Mouse (Mus musculus) frontal cortex, postnatal 36 days (tissue): Measurements from ENCODE around the gene Tmem258.

ENCODE experiments used
- DNase-seq, 2 experiments: peaks; one replicate each; pipeline ENCODE4 v3.0.0; 2022; ENCODE audit warnings: low spot score in 2 of 2

The Tmem258 gene

DNA sequence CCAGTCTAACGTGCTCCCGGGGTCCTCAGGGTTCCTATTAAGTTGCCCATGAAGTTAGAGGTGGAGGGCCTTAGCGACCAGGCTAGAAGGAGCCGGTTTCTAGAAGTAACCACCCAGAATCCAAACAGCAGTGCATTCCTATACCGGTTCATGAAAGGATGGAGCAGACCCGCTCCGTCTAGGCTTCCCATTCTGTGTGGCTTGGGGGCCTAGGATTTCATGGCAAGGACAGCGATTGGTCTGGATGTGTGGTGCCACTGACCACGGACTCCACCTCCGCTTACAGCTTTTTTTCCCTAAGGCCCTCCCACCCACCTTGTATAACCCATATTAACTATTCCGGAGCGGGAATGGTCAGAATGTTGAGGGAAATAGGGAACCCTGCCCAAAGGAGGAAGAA is 19.7 kb upstream of the Tmem258 start:
- peak in 1 of 2 experiments; percentile 46 for DNase-seq

DNA sequence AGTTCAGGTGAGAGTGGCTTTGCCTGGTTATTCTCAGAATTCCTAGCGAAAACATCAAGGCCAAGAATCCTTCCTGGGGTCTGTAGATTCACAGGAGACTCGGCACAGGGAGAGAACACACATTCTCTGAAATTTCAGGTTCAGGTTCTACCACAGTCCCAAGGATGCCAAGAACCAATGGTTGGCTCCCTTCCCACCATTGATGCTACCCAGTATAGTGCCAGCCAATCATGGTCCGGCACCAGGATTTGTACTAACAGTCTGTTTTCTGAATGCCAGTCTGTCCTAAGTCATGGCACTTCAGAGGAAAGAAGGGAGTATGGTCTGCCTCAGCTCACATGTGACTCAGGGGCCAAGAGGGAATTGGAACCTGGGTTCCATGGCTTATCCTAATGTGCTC is 17.9 kb upstream of the Tmem258 start:
- DNase-seq, result no peak

DNA sequence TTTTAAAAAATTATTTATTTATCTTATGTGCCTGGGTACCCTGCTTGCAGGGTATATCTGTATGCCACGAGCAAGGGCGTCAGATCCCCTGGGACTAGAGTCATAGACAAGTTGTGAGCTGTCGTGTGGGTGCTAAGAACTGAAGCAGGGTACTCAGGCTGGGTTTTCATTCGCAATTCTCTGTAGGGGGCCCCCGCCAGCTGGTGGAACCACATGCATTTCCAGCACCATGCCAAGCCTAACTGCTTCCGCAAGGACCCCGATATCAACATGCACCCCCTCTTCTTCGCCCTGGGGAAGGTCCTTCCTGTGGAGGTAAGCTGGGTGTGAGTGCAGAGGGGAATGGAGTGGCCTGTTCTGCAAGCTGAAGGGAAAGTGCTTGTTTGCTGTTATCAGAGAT is 17.2 kb upstream of the Tmem258 start:
- DNase-seq, result no peak

DNA sequence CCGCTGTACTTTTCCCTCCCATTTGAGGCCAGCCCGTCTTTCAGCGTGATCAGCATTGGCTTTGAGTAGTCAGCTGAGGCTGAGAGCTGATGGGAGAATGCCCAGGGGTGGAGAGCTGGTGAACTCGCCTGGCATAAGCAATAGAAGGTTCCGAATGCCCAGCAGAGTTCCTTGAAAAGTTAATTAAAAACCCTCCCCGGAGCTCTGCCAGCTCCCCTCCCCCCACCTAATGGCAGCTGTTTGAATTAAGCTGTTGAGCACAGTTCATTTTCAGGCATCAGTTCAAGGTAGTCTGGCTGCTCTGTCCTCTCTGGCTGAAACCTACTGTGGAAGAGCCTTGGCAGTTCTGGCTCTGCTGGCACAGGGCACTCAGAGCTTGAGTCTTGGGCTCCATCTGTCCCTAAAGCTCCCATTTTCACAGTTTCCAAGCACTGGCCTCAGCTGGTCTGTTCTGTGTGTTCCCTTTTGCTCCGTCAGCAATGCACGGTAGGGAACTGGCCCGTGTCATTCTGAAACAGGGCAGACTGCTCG is 15.5 kb upstream of the Tmem258 start:
- peak; percentile 59 to 75 for DNase-seq

DNA sequence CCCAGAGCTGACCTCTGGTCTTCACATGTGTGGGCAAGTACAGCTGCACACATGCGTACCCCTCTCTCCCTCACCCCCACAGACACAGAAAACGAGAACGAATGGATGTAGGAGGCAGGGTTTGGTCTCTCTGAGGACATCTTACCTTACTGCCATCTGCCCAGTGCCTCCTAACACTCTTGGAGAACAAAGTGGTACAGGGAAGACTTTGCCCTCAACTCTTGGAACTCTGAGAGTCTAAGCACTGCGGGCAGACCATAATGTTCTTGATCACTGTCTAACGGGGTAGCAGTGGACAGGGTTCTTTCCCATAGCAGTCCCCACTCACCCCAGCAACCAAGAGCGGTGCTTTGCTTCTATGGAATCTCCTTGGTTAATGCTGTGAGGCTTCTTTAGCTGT is 14.8 kb upstream of the Tmem258 start:
- DNase-seq, result no peak

DNA sequence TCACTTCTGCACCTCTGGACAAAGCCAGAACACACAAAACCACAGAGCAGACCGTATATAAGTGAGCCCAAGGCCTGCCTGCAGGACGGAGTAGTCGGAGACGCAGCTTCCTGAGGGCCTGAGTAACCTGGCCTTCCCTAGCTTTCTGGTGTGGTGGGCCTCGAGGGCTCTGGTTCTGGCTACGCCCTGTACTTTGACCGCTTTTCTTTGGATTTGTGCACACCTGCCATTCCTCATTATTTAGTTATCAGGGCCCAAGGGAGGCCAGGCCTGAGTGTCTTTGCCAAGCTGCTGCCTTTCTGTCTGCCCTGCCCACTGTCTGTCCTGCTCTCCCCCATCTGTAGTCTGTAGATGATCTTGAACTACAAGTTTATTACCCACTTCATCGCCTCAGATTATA is 13.9 kb upstream of the Tmem258 start:
- DNase-seq, result no peak

DNA sequence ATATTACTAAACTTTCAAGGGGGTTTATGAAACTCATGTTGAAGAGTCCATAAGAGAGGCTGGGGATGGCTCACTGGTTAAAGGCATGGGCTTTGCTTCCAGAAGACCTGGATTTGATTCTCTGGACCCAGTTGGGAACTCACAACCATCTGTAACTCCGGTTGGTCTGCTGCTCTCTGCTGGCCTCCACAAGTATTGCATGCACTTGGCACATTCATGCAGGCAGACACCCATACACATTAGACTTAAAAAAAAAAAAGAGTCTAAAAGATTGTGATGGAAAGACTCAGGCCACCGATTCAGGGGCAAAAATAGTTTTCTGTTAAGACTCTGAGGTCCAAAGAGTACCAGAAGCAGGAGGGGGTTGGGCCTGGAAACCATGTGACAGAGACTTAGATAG is 13.0 kb upstream of the Tmem258 start:
- DNase-seq, result peak; percentile 61 to 84

DNA sequence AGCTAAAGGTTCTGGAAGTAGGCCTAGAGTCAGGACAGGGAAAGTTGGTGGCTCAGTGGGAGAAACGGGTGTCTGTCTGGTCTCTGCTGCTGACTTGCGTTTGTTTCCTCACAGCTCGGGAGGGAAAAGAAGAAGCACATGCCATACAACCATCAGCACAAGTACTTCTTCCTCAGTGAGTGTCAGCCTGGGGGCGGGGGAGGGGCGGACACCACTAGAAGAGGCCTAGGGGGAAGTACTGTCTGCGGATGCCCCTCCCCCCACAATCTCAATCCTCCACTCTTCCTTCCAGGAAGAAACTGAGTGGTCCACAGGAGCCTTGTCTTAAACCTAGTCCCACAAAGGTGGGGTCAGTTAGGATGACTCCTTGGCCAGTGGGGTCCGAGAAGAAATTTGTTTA is 12.5 kb upstream of the Tmem258 start:
- no peak for DNase-seq

DNA sequence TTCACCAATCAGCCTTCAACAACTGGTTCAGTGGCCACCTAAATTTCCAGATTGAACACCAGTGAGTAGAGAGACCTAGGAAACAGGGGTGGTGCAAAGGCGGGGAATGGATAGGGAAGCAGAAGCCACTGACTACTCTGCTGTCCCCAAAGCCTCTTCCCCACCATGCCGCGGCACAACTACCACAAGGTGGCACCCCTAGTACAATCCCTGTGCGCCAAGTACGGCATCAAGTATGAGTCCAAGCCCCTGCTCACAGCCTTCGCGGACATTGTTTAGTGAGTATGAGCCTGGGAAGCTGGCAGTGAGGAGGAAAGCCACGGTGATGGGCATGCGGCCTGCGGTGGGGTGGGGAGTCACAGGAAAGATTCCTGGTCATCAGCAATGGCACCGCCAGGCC is 9.5 kb upstream of the Tmem258 start:
- DNase-seq, result no peak

DNA sequence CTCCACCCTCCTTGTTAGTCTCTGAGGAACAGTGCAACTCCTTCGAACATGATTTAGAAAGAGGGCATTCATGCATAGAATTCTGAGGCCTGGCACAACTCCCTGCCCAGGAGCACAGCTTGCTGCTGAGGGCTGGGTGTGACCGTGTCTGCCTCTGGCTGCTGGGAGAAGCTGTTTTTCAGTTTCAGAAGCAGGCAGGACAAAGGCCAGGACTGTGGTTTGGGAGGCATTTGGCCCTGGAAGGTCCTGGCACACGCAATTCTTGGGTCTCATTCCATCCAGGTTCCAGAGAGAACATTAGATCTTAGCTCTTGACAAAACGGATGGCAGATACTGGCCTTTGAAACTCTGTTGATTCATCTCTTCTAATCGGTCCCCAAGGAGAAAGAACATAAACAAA is 8.6 kb upstream of the Tmem258 start:
- DNase-seq, result no peak

DNA sequence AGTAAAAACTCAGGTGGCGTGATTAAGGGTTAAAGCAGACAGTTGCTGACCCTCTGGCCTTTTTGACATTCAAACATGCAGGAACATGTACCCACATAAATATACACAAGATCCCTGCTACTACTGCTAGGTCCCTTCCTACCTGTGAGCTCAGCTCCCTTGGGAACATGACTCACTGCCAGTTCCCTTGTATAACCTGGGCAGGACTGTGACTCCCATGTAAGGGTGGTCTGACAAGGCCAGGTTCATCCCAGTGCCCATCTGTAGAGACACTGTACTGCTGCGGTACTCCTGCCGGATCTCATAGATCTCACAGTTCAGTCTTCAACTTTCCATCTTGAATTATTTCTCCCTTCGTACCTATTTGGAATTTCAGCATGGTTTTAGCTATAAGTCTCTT is 6.7 kb upstream of the Tmem258 start:
- DNase-seq, result no peak

DNA sequence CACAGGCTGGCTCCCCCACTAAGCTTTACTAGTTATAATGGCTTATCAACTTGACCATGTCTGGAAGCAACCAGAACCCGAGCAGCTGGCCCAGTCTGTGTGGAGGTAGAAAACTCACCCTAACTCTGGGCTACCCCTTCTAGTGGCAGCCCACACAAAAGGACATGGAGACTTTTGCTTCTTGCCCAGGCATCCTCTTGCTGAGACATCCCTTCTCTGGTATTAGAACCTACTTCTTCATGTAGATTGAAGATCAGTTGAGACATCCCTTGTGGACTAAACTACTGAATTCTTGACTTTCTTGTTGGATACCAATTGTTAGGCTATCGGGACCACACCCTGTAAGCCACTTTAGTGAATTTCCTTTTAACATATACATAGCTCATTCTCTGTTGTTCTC is 5.5 kb upstream of the Tmem258 start:
- DNase-seq, result no peak

DNA sequence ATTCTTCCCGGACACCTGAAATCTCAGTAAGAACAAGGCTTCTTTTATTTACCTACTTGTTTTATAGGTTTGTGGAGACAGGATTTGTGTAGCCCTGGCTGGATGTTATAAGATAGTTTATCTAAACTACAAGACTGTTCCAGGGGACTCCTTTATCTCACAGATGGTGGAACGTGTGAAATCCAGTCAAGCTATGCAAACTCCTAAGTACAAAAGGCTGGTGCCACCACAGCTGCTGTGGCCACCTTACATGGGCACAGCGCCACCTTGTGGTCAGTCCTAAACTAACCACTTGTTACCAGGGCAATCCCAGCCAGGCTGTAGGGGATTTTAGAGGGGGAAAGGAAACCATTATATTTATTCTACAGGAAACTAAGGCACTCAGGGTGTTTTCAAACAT is 5.1 kb upstream of the Tmem258 start:
- DNase-seq, result peak; percentile 67 to 84

DNA sequence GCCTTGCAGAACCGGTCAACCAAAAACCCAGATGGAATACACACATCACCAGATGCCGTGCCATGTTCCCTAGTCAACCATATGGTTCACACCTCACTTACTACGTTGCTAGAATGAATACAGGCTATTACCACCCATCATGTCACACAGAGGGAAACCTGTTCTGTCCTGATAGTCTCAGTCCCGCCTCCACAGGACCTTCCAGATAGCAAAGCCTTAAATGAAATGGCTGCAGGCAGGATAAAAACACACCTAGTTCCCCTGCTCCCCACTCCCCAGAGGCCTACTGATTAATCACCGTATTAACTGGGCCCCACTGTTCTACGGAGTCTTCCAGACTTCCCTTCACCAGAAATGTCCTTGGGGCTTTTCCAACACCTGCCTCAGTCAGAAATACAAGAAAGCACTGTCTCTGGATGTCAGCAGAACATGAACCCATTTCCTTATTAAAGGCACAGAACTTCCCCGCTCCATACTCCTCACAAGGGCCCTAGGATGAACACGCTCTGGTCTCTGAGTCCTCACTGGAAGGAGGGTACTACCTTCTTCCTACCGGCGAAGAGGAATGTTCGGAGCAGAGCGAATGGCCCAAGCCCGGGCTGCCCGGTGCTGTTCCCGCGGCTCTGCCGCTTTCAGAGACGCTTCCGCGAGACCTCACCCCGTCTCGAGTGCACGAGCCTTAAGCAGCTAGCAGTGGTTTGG is 517 bp upstream of the Tmem258 start:
- DNase-seq, result no peak

DNA sequence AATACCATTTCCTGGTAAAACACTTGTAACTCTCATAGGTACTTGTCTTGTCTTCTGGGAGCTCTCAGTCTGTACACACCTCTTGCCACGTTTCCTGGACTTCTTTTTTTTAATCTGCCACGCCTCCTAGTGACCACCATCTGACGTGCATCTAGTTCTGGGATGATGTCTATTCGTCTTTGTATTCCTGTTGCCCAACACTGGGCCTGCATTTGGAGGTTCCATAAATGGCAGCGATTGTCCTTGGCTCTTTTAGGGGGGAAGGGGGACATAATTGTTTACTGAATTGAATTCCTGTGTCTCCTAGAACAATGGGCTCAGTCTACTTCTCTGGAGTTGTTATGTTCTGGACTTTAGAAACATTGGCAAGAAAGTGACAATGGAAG is 795 bp downstream of the Tmem258 start:
- peak in 1 of 2 experiments; percentile 56 for DNase-seq

DNA sequence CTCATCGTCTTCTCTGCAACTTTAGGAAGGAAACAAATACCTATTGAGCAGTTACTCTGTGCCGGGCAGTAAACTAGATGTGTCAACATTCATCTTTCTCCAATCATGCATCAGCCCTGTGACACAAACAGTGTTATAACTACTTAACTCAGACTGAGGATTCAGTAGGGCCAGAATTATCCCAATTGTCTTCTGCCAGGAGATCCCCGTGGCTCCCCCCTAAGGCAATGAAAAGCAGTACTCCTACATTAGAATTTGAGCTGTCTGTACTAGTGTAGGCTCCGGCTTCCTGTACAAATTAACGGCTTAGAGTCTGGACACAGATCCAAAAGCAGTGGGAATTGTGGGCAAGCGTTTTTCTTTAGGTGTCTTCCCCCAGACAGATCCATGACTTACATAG is 1.2 kb downstream of the Tmem258 start:
- no peak for DNase-seq

DNA sequence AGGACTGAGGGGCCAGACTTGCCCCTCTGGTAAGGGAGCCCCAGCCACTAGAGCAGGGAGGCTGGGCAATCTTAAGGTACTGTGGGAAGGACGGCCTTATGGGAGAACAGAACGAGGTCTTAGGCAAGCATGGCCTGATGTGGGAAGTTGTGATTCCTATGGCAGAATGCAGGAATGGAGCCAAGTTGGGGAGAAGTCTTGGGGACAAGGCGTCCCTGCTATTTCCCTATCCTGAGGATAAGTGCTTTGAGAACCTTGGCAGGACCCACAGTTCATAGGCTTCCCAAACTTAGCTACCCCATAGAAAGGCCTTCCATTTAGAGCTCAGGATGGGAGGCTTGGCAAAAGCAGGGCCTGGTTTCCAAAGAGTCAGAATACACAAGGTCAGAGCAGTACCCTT is 5.0 kb downstream of the Tmem258 start:
- no peak for DNase-seq

DNA sequence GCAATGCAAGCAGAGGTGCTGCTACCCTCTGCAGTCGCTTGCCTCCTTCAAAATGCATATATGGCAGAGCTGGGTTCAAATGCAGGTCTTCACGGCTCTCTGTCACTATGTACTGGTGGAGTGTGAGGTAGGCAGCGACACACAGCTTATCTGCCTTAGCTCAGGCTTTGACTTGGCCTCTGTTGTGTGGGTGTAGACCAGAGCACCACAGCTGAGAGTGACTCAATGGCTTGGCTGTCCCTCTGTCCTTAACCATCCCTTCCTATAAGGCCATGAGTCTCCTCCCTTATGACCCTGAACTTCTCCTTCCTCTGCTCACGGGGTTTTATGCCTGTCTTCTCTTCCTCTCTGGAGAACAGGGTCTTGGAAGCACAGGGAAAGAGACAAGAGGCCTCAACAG is 7.1 kb downstream of the Tmem258 start:
- DNase-seq, result no peak

DNA sequence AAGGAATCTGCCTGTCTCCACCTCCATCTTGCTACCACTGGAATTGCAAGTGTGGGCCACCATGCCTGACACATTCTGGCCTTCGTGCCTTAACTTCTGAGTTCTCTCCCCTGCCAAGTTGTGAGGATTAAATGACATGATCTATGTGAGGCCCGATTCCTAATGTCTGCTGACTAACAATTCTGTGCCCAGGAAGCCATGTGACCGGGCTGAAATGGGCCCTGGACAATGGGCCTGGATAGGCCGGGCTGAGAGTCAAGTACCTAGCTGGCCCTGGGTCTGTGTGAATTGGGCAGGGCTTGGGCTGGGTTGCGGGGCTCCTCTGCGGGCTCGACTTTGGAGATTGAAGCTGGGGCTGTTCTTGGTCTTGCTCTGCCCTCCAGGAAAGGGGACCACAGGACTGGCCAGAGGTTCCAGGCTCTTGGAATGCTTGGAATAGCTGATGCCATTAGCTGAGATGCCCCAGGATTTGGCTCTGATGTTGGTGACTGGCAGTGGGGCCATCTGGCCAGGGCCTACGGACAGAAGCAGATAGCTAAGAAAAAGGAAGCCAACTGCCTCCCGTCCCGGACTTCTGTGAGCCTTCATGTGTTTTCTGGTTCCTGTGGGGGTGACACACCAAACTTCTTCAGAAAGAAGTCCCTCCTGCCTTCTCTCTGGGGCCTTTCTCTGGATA is 10.1 kb downstream of the Tmem258 start:
- DNase-seq, result no peak

DNA sequence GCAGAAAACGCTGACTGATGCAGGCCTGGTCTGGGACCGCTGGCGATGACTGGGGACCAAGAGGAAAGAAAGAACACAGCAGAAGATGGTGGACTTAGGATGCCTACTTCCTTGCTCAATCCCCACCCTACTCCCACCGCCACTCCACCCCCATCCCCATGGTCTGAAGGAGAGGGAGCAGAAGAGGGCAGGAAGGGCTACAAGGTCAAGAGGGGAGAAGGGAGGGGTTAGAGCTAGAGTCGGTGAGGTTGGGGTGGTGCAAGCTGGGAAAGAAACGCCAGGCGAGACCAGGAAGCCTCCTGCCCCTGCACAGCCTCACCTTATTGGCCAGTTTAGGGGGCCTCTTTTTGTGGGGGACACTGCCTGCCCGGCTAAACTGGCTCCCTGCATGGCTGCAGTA is 12.3 kb downstream of the Tmem258 start:
- DNase-seq, result no peak

DNA sequence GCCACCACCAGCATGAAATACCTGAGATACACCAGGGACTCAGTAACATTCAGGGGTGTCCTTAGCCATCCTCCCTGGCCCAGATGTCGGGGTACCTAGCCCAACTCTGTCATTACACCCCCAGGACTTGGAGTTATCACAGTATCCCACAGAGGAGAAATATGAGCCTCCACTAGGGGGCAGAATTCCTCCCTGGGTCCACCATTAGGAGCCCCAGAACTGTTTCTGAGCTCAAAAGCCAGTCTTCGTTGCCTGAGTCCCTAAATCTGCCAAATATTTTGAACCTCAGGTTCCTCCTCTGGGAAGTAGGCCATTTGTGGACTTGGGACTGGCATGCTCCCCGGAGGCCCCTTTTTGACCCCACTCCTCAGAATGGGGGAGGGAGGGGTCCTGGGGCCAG is 15.3 kb downstream of the Tmem258 start:
- peak in 1 of 2 experiments; percentile 53 for DNase-seq

DNA sequence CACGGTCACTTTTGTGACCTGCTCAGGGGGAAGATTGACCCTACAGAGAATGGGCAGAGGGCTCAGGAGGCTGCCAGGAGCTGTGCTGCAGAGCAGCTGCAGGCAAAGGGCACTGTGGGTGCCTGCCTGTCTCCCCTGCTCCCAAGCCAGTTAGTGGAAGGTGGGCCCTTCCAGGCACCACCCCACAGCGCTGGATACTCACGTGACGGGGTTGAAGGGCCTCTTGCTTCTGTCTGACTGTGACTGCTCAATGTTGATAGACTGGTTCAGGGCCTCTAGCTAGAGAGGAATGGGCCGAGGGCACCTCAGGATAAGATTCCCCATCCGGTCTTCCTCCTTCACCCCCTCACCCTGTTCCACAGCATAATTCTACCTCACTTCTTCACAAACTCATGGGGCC is 15.8 kb downstream of the Tmem258 start:
- DNase-seq, result no peak

DNA sequence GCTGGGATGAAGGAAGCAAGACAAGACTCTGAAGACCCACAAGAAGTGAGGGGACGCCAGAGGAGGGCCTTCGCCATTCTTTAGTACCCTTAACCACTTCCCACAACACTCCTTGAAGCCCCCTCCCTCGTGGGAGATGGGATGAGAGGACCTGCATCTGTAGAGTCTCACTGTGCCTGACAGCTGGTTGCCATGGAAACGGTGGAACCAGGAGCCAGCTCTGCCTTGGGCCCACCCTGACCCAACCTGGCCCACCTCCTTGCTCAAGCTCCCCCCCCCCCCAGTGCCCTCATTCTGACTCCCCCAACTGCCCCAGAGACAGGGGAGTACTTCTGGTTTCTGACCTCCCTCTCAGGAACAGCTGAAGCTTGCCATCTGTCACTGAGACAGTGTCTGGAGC is 17.8 kb downstream of the Tmem258 start:
- DNase-seq, result no peak

DNA sequence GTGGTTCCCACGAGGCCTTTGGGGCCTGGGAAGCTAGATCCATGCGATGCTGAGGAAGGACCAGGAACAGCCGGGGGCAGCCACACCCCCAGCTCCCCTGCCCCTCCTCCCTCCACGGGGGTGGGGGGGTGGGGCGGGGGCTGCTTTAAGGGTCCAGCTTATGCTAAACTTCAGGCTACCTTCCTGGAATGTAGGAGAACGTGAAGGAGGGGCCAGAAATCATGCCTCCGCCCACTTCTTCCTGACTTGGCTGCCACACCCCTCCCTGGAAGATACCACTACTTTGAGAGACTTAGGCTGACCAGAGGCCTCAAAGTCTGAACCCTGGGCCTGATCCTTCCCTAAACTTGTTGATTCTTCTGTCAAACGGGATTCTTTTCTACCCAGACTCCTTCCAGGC is 18.8 kb downstream of the Tmem258 start:
- no peak for DNase-seq
